Mouse (Mus musculus) bone marrow, adult 2 months (tissue): ENCODE measurements at regions not wholly inside any gene's neighbourhood (a gene's known extent, or its start where the extent isn't known, plus 50 kb on each side); places are given as distances from the start of the nearest gene placed in this dataset.

ENCODE experiments used
- CTCF ChIP-seq: fragments of 200-500 bp; IDR thresholded peaks from 2 replicates; pipeline ENCODE4 v1.5.1; 2011; ENCODE audit warnings: low read length, control low read depth; ENCODE audit not compliant: control insufficient read depth, insufficient read depth
- POLR2A ChIP-seq: fragments of 200-500 bp; IDR thresholded peaks from 2 replicates; pipeline ENCODE4 v1.6.1; 2011; ENCODE audit warnings: low read depth, mild to moderate bottlenecking, control low read depth, low read length, borderline replicate concordance; ENCODE audit not compliant: control insufficient read depth

DNA sequence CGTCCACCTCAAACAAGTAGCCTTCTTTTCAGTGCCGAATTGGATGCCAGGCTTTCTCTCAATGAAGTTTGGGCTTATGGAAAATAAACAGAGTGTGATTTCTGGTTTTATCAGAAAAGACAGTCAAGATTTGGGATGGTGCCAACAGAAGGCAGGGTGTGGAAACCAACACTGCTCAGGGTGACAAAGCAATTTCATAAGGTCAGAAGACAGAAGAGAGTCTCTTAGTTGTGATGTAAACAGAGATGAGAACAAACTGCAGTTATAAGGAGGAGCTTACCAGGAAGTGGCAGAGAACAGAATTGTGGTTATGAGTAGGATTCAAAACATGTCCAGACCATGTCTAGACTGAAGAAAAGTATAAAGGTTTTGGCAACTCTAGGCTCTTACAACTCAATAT lies 714.3 kb upstream of the Arpp21 start:
- no peak for TF ChIP-seq CTCF
- TF ChIP-seq POLR2A, result no peak
